Mouse (Mus musculus): ENCODE measurements at regions not wholly inside any gene's neighbourhood (a gene's known extent, or its start where the extent isn't known, plus 50 kb on each side); places are given as distances from the start of the nearest gene placed in this dataset.
A peak's percentile ranks its signal among the peaks of the same experiment; 100 is the strongest.
"Not testable (repeated sequence)": the region's sequence is repeated elsewhere in the genome, so short reads cannot be mapped to it uniquely, and the experiment has no call there.

DNA sequence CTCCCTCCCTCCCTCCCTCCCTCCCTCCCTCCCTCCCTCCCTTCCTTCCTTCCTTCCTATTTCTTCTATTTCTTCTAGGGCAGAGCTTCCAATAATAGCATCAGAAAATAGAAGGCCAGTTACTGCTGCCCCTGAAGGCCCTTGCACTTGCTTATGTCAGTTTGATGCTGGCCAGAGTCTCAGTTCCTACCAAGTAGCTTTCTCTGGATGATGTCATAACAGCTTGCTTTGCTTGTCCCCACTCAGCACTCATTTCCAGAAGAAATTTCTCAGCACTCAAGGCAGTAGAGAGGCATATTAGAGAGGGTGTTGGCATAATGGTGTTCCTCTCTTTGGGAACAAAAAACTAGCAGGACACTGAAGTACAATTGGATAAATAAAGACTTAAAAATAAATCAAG is 811.6 kb upstream of the 4930444P10Rik start:
- no peak for DNase-seq

DNA sequence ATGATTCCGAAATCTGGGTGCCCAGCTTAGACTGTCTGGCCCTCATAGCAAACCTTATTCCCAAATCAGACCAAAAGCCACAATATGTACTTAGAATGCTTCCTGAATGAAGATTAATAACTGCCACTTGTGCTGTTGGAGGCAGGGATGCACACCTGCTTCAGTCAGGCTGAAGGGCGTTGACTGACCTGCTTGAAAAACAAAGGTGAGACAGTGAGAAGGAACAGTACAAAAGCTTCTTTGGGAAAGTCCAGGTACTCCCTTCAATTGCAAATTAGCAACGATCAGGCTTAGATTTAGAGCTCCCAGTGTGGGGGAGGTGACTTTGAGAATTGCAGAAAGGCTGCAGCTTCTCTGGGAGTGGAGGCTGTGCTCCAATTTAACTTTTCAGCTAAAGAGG is 775.3 kb upstream of the 4930444P10Rik start:
- not testable (repeated sequence) for DNase-seq

DNA sequence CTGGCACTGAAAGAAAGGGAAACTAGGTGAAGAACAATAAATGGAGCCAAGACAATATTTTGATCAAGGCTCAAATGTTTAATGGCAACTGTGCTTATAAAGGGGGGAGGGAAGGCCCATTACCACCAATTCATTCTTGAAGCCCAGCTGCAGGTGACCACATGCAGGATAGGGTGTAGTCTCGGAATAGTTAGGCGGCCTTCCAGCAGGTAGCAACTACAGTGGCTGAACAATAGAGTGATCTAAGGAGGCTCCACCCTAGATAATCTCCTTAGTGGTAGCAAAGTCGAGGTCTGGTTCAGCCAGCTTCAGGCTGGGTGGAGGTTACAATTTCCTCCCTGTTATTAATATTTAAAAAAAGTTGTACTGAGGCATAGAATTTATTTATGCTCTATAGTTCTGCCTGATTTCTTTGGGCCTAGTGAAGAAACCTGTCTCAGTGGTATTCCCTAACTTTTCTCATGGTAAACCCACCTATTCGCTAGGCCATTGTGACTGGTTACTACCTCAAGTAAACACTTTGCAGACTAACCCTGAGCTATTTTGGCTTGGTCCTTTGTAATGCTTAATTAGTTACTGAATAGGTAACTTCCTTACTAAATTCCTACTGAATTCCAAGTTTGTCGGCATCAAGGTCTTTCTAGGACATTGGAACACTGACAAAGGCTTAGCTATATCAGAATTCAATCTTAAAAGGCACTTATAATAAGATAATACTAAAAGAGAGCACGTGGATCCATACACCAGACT is 774.1 kb upstream of the 4930444P10Rik start:
- not testable (repeated sequence) for DNase-seq

DNA sequence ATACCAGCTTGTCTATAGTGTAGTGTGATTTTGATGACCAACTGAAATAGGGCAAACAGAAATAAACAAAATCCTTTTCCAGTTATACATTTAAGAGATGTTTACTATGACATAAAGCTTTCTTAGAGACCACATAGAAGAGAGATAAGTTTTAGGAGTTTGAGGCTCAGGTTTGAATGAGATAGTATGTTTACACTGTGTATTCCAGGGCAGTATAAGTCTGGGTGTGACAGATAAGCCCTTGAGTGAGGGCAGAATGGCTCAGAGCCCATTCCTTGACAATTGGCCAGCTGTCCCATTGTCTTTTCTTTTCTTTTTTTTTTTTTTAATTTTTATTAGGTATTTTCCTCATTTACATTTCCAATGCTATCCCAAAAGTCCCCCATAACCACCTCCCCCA is 744.0 kb upstream of the 4930444P10Rik start:
- DNase-seq = no peak

DNA sequence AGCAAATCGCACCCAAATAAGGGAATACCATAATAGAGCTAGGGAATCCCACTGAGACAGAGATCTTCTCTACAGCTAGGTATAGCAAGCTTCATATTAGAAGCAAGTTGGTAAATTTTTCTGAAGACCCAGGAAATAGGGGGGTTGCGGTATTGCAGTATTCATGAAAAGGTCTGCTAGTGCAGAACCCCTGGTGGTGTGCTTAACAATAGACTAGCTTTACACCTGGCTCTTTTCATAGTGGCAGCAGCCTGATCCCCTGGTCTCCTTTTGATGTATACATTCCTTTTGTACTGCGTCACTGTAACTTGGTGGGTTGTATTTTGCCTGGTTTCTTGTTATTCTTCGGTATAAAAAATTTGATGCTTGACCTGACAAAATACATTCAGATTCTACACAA is 731.6 kb upstream of the 4930444P10Rik start:
- not testable (repeated sequence) for DNase-seq

DNA sequence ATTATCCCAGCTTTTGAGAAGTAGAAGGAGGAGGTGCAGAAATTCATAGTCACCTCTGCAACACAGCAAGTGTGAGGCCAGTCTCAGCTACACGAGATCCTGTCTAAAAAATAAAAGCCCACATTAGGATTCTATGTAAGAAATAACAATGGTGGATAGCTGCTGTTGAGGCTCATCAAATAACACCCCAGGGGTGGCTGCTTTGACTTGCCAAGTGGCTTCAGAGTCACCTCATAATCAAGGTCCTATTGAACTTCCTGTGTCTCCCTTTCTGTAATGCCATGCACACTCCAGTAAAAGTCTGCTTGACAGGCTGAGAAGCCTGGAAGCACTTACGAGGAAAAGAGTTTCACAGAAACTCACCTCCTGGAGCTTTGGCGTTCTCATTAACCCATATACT is 730.9 kb upstream of the 4930444P10Rik start:
- no peak for DNase-seq

DNA sequence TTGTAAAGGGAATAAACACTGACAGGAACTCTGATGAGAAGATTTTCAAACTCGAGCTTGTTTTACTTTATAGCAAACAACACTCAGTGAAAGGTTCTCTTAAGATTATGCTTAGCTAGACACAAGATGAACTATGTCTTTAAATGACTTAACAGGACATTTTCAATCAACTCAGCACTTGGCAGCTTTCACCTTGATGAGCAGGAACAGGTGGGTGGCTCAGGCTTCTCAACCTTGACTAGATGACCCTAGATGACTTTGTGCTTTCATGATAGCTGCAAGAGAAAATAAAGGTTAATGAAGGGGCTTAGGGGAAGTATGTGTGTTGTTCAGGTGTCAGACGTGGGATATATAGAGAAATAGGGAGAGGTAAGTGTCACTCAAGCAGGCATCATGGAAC is 728.1 kb upstream of the 4930444P10Rik start:
- no peak for DNase-seq

DNA sequence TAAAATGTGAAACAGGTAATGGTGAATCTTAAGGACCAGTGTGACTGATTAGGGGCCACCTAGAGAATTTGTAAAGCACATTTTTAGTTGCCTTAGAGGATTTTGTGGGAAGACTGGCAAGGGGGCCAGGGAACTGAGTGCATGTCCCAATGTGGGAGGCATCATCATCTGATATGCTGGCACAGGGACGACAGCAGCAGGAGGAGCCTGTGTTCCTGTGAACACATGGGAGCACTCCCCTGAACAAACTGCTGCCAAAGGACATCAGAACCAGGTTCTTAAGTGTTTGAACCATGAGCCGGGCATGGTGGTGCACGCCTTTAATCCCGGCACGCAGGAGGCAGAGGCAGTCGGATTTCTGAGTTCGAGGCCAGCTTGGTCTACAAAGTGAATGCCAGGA is 723.4 kb upstream of the 4930444P10Rik start:
- no peak for DNase-seq

DNA sequence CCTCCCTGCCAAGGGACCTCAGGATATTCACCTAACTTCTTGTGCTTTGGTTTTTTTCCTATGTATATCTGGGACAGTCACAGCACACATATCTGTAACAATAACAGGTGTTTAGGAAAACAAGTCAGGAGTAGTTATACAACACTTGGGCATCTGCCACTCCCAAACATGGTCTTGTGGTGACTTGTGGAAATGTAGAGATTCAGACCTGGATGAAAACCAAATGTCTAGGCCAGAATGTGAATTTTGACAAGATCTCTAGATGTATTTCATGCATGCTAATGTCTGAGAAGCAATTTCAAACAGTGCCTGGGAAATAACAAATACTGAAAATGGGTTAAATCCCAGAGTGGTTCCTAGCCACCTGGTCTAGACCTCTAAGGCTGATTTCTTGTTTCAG is 722.6 kb upstream of the 4930444P10Rik start:
- DNase-seq = no peak

DNA sequence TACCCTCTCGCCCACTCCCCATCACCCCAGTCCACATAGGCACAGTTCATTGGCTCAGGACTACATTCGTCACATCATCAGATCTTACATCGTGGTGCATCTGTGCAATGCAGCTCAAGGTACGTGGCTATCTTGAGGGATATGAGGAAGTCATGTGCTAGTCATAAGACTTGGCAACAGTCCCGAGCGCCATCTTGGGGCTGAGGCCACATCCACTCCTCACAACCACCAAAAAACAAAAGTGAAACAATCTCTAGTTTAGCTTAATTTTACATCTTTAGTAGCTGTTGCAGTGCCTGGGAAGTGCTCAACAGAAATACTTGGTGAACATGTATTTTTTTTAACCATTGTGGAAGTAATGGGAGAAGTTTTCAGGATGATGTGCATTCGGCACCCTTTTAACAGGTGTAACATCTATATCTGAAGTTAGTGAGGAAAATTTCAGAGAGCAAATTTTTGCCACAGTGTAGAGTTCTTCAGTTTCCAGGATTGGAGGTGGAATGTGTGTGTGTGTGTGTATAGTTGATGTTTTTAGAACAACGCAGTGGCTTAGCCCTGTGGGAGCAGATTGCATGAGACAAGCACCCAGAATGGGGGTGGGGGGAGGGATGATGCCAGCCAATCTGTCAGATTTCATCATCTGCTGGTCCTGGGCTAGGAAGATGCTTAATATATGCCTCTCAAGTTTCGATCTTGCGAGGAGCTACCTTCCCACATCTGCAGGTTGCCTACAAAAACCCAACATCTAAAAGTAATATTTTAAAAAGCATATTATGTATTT is 716.4 kb upstream of the 4930444P10Rik start:
- no peak for DNase-seq

DNA sequence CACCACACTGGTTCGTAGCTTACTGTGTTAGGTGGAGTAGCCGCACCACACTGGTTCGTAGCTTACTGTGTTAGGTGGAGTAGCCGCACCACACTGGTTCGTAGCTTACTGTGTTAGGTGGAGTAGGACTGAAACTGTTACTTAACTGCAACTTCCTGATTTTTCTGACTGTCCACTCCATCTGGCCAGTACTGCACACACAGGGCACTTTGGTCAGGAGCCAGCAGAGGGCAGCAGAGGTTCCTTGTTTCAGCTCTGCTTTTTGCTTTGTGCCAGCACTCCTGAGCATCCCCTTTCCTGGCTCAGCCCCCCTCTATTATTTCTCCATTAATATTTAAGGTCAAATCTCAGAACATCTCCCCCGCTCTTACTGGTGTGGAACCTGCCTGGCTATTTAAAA is 705.2 kb upstream of the 4930444P10Rik start:
- DNase-seq = peak; percentile 79

DNA sequence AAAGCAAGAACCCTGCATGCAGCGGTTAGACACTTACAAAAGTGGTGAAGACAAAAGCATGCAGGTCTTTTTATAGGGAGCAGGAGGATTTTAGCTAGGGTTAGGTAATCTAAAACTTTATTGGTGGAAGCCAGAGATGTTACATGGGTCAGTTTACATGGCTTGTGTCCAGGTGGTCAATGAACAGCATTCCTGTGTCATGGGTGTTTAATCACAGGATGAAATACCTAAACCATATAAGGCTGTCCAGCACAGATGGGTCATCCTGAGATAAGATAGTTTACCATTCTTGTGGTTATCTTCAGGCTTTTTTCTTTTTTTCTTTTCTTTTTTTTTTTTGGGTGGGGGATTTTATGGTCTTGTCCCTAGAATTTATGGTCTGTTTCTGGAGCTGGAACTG is 703.3 kb upstream of the 4930444P10Rik start:
- DNase-seq = no peak

DNA sequence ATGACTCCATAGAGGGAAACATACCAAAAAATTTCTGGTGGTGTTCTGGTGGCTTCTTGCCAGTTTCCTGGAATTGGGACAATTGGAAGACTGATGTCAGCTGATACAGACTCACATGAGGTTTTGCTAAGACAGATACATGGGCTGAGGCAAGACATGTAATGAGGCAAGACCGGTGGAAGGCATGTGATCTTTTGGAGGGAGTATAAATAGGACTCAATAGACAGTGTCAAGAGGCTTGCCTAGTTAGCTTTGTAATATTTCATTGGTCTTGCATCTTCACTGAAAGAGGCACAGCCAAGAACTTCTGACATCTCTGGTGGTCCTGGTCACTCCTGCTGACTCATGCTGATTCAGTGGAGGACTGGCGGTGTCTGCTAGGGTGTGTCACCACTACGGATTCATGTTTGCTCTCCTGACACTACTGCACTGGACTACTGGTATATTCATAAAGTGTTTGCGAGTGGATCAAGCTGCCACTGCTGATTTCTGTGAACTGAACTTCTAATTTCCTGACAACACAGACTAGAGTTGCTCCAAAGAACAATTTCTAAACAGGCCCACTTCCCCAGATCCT is 697.7 kb upstream of the 4930444P10Rik start:
- no peak for DNase-seq

DNA sequence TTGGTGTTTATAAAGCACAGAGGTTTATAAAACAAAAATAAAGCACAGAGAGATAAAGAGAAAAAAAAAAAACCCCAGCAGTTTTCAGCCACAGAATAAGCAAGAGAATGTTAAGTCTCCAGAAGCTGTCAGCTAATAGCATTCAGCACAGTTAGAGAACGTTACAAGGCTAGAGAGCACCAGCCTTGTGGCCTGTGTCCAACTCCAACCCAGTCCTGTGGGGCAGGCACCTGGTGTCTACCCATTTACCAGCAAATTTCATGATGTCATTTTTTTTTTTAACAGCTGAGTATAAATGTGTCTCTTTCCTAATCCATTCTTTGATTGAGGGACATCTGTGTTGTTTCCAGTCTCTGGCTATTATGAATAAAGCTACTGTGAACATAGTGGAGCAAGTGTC is 686.7 kb upstream of the 4930444P10Rik start:
- DNase-seq = no peak

DNA sequence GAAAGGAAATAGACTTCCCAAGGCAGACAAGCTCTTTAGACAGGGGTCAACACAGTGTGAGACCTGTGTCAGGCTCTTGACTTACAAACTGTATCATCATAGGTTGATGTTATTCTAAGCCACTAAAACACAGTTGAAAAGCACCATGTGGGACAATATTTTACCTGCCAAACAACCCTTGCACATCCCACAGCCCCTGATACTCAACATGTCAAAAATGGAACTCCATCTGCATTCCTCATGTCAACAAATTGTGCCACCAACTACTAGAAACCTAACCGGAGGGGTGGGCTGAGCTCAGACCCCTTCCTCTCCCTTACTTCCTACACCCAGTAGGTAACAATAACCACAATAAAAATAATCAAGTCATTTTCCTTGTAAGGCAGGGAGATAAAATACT is 667.8 kb upstream of the 4930444P10Rik start:
- DNase-seq = no peak
